Mouse (Mus musculus): ENCODE data around the gene Snx3.

The Snx3 gene

GRCm38 (mm10) chr10:42510141-42510540, 8.3 kb downstream of the Snx3 start:
- DNase-seq = no peak

GRCm38 (mm10) chr10:42511184-42512135, 9.6 kb downstream of the Snx3 start:
- no peak for DNase-seq

- no peak for DNase-seq
Measured at GRCm38 (mm10) chr10:42514125-42514524, 12.3 kb downstream of the Snx3 start.

GRCm38 (mm10) chr10:42518363-42518762, 16.5 kb downstream of the Snx3 start:
- DNase-seq = no peak

GRCm38 (mm10) chr10:42521315-42521981, 19.6 kb downstream of the Snx3 start:
- DNase-seq = no peak

- no peak for DNase-seq
Measured at GRCm38 (mm10) chr10:42522912-42523311, 21.1 kb downstream of the Snx3 start.

- DNase-seq = no peak
Measured at GRCm38 (mm10) chr10:42523556-42524162, 21.8 kb downstream of the Snx3 start.

- DNase-seq = no peak
Measured at GRCm38 (mm10) chr10:42525682-42526081, 23.9 kb downstream of the Snx3 start.

GRCm38 (mm10) chr10:42533836-42534453, 32.1 kb downstream of the Snx3 start:
- no peak for DNase-seq

- DNase-seq = no peak
Measured at GRCm38 (mm10) chr10:42537571-42538316, 35.9 kb downstream of the Snx3 start.

- DNase-seq = no peak
Measured at GRCm38 (mm10) chr10:42545707-42546503, 44.1 kb downstream of the Snx3 start.

GRCm38 (mm10) chr10:42546507-42546906, 44.7 kb downstream of the Snx3 start:
- DNase-seq = no peak

GRCm38 (mm10) chr10:42559581-42560200, 57.9 kb downstream of the Snx3 start:
- no peak for DNase-seq

- DNase-seq = no peak
Measured at GRCm38 (mm10) chr10:42562272-42562671, 60.4 kb downstream of the Snx3 start.

GRCm38 (mm10) chr10:42572567-42572966, 70.7 kb downstream of the Snx3 start:
- DNase-seq = no peak

GRCm38 (mm10) chr10:42572971-42573370, 71.1 kb downstream of the Snx3 start:
- DNase-seq = no peak

- DNase-seq = no peak
Measured at GRCm38 (mm10) chr10:42574639-42575038, 72.8 kb downstream of the Snx3 start.

- no peak for DNase-seq
Measured at GRCm38 (mm10) chr10:42577525-42578280, 75.9 kb downstream of the Snx3 start.

GRCm38 (mm10) chr10:42578281-42578675, 76.4 kb downstream of the Snx3 start:
- no peak for DNase-seq
